Mouse (Mus musculus): ENCODE results near the gene Midn.

DNA sequence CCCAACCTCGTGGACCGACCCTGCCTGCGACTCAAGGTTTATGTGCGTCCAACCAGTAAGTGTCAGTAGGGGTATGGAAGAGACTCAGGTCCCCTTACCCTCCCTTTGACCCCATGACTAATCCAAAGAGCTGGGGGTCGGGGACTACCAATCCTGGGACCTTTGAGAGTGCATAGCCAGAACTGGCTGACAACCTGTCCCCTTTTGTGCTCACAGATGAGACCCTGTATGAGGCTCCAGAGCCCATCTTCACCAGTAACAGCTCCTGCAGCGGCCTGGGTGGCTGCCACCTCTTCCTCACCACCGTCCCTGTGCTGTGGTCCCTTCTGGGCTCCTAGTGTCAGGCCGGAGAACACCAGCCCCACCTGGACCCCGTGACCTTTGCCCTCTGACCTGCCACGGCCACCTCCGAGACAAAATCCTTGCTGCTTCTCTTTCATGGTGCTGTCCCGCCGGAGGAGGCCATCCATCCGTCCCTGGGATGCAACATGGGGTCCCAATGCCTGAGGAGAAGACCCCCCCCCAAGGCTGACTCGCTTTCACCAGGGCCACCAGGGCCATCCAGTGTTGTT, 40.5 kb downstream of the Midn start:
- TF ChIP-seq POLR2A (IDR thresholded peaks at IDR 0.05; ENCODE audit: control insufficient read depth, low read depth, low read length) (no peak), CTCF (IDR thresholded peaks at IDR 0.05; ENCODE audit: control insufficient read depth, insufficient read depth, insufficient replicate concordance, low read depth, low read length) (no peak)

All from testis, adult 2 months (tissue).